Mouse (Mus musculus) forebrain, embryonic 13.5 days (tissue): ENCODE results near the gene Mgst2. TPM values are rescaled to one million over a fixed set of nuclear protein-coding genes. Genes with fewer than 3 reads are reported as not detected.

ENCODE experiments used
- ATAC-seq: fragments of 200-750 bp; cut with Nextera tagmentation; 2 replicates; pipeline ENCODE4 v1.8.0; 2017
- H3K27ac ChIP-seq: fragments of 300-500 bp; sonication (generic); 2 replicates; pipeline ENCODE4 v1.5.1; 2015; ENCODE audit warnings: inconsistent platforms, mild to moderate bottlenecking, moderate library complexity
- H3K27me3 ChIP-seq: fragments of 300-500 bp; sonication (generic); 2 replicates; pipeline ENCODE4 v1.6.1; 2015; ENCODE audit warnings: mild to moderate bottlenecking, inconsistent platforms
- H3K36me3 ChIP-seq: fragments of 300-500 bp; sonication (generic); 2 replicates; pipeline ENCODE4 v1.6.1; 2015; ENCODE audit warnings: mild to moderate bottlenecking, inconsistent platforms; ENCODE audit not compliant: poor library complexity, severe bottlenecking
- H3K4me1 ChIP-seq: fragments of 300-500 bp; sonication (generic); 2 replicates; pipeline ENCODE4 v1.6.1; 2015; ENCODE audit warnings: inconsistent platforms
- H3K4me2 ChIP-seq: fragments of 300-500 bp; sonication (generic); 2 replicates; pipeline ENCODE4 v1.6.1; 2015; ENCODE audit warnings: inconsistent platforms, mild to moderate bottlenecking, moderate library complexity
- H3K4me3 ChIP-seq: fragments of 300-500 bp; sonication (generic); 2 replicates; pipeline ENCODE4 v1.5.1; 2015; ENCODE audit warnings: mild to moderate bottlenecking, inconsistent platforms
- H3K9ac ChIP-seq: fragments of 300-500 bp; sonication (generic); 2 replicates; pipeline ENCODE4 v1.6.1; 2015; ENCODE audit warnings: mild to moderate bottlenecking, inconsistent platforms
- H3K9me3 ChIP-seq: fragments of 300-500 bp; sonication (generic); replicated peaks from 2 replicates; pipeline ENCODE4 v1.6.1; 2016; ENCODE audit warnings: inconsistent platforms
- WGBS: fragments of 180-500 bp; shearing (Covaris S2); methylation state at CpG from one replicate; pipeline ENCODE4 v1.1.7; 2015; 5-methylcytosine and 5-hydroxymethylcytosine counted together
- polyA plus RNA-seq: library from polyadenylated mRNA; unstranded; fragments of >200 nt; fragmentation: Nextera tagmentation; extraction: Ambion mirVana; gene quantifications from 2 replicates; pipeline ENCODE4 v1.2.1, GENCODE M21; 2015

Gene Mgst2
- polyA plus RNA-seq, 1 experiment from 2014 or later: 0.96 TPM

GRCm38 (mm10) chr3:51659415-51659814 is 745 bp upstream of the Mgst2 start:
- Histone ChIP-seq H3K4me2 (no peak overlapping the region), H3K4me1 (no peaks in the 10 kb centered on the region), H3K27ac (no peak overlapping the region), H3K9me3 (no peaks in the 10 kb centered on the region), H3K4me3 (no peak overlapping the region), H3K27me3 (no peaks in the 10 kb centered on the region), H3K36me3 (no peaks in the 10 kb centered on the region), H3K9ac (no peak overlapping the region)
- WGBS: 92% methylated on average over 5 of the region's 5 CpGs
- no peak for ATAC-seq

GRCm38 (mm10) chr3:51660821-51661276 is 689 bp downstream of the Mgst2 start:
- no peak for ATAC-seq
- 65% methylated on average over 3 of the region's 3 CpGs for WGBS
- H3K9ac ChIP-seq: no peak overlapping the region
- no peak overlapping the region for H3K27ac ChIP-seq
- no peak overlapping the region for H3K4me3 ChIP-seq
- no peak overlapping the region for H3K4me2 ChIP-seq
- no peaks in the 10 kb centered on the region for H3K27me3 ChIP-seq
- no peaks in the 10 kb centered on the region for H3K4me1 ChIP-seq
- no peaks in the 10 kb centered on the region for H3K9me3 ChIP-seq
- no peaks in the 10 kb centered on the region for H3K36me3 ChIP-seq

- ATAC-seq: no peak
- Histone ChIP-seq H3K27me3 (no peaks in the 10 kb centered on the region), H3K36me3 (no peaks in the 10 kb centered on the region), H3K9ac (no peak overlapping the region), H3K9me3 (no peaks in the 10 kb centered on the region), H3K4me2 (no peak overlapping the region), H3K4me1 (no peaks in the 10 kb centered on the region), H3K4me3 (no peak overlapping the region), H3K27ac (no peak overlapping the region)
- 72% methylated on average over 5 of the region's 5 CpGs for WGBS
Measured at GRCm38 (mm10) chr3:51661376-51661775, 1.2 kb downstream of the Mgst2 start.

- Histone ChIP-seq H3K4me1 (no peaks in the 10 kb centered on the region), H3K9ac (no peak overlapping the region), H3K4me3 (no peak overlapping the region), H3K4me2 (no peak overlapping the region), H3K27me3 (no peaks in the 10 kb centered on the region), H3K9me3 (no peaks in the 10 kb centered on the region), H3K27ac (no peak overlapping the region), H3K36me3 (no peaks in the 10 kb centered on the region)
- WGBS: 82% methylated on average over 11 of the region's 11 CpGs
- no peak for ATAC-seq
Measured at GRCm38 (mm10) chr3:51661880-51662550, 1.9 kb downstream of the Mgst2 start.

GRCm38 (mm10) chr3:51662557-51662956 is 2.4 kb downstream of the Mgst2 start:
- Histone ChIP-seq H3K27ac (no peak overlapping the region), H3K4me2 (no peak overlapping the region), H3K9me3 (no peaks in the 10 kb centered on the region), H3K4me1 (no peaks in the 10 kb centered on the region), H3K27me3 (no peaks in the 10 kb centered on the region), H3K9ac (no peak overlapping the region), H3K4me3 (no peak overlapping the region), H3K36me3 (no peaks in the 10 kb centered on the region)
- no peak for ATAC-seq
- 71% methylated on average over 6 of the region's 6 CpGs for WGBS

- H3K9ac ChIP-seq: no peak overlapping the region
- no peaks in the 10 kb centered on the region for H3K27me3 ChIP-seq
- 48% methylated on average over 2 of the region's 2 CpGs for WGBS
- H3K27ac ChIP-seq: no peak overlapping the region
- H3K4me1 ChIP-seq: no peaks in the 10 kb centered on the region
- no peaks in the 10 kb centered on the region for H3K36me3 ChIP-seq
- H3K4me2 ChIP-seq: no peak overlapping the region
- no peaks in the 10 kb centered on the region for H3K9me3 ChIP-seq
- no peak overlapping the region for H3K4me3 ChIP-seq
- no peak for ATAC-seq
Measured at GRCm38 (mm10) chr3:51668607-51669006, 8.4 kb downstream of the Mgst2 start.

GRCm38 (mm10) chr3:51670414-51671070 is 10.4 kb downstream of the Mgst2 start:
- ATAC-seq: no peak
- H3K9me3 ChIP-seq: no peaks in the 10 kb centered on the region
- no peak overlapping the region for H3K9ac ChIP-seq
- no peaks in the 10 kb centered on the region for H3K27me3 ChIP-seq
- no peaks in the 10 kb centered on the region for H3K4me1 ChIP-seq
- 74% methylated on average over 5 of the region's 5 CpGs for WGBS
- H3K4me2 ChIP-seq: no peak overlapping the region
- no peak overlapping the region for H3K4me3 ChIP-seq
- no peak overlapping the region for H3K27ac ChIP-seq
- H3K36me3 ChIP-seq: no peaks in the 10 kb centered on the region

- H3K27ac ChIP-seq: no peak overlapping the region
- H3K9me3 ChIP-seq: no peaks in the 10 kb centered on the region
- H3K4me2 ChIP-seq: no peak overlapping the region
- H3K9ac ChIP-seq: no peak overlapping the region
- no peaks in the 10 kb centered on the region for H3K27me3 ChIP-seq
- H3K36me3 ChIP-seq: no peaks in the 10 kb centered on the region
- no peak for ATAC-seq
- 89% methylated on average over 1 of the region's 1 CpGs for WGBS
- no peaks in the 10 kb centered on the region for H3K4me1 ChIP-seq
- no peak overlapping the region for H3K4me3 ChIP-seq
Measured at GRCm38 (mm10) chr3:51671071-51671469, 10.9 kb downstream of the Mgst2 start.

- no peak for ATAC-seq
- Histone ChIP-seq H3K4me1 (no peaks in the 10 kb centered on the region), H3K4me2 (no peak overlapping the region), H3K27ac (no peak overlapping the region), H3K4me3 (no peak overlapping the region), H3K36me3 (no peaks in the 10 kb centered on the region), H3K9me3 (no peaks in the 10 kb centered on the region), H3K27me3 (no peaks in the 10 kb centered on the region), H3K9ac (no peak overlapping the region)
- 60% methylated on average over 4 of the region's 4 CpGs for WGBS
Measured at GRCm38 (mm10) chr3:51672631-51673030, 12.5 kb downstream of the Mgst2 start.

- WGBS: 79% methylated on average over 21 of the region's 21 CpGs
- H3K27me3 ChIP-seq: no peaks in the 10 kb centered on the region
- H3K4me1 ChIP-seq: no peaks in the 10 kb centered on the region
- H3K4me2 ChIP-seq: no peak overlapping the region
- H3K9me3 ChIP-seq: no peaks in the 10 kb centered on the region
- H3K27ac ChIP-seq: no peak overlapping the region
- no peaks in the 10 kb centered on the region for H3K36me3 ChIP-seq
- no peak for ATAC-seq
- no peak overlapping the region for H3K9ac ChIP-seq
- no peak overlapping the region for H3K4me3 ChIP-seq
Measured at GRCm38 (mm10) chr3:51673408-51674086, 13.4 kb downstream of the Mgst2 start.

- Histone ChIP-seq H3K27ac (no peak overlapping the region), H3K4me3 (no peak overlapping the region), H3K4me2 (no peak overlapping the region), H3K36me3 (no peaks in the 10 kb centered on the region), H3K9me3 (no peaks in the 10 kb centered on the region), H3K9ac (no peak overlapping the region), H3K4me1 (no peaks in the 10 kb centered on the region), H3K27me3 (no peaks in the 10 kb centered on the region)
- no peak for ATAC-seq
- WGBS: 84% methylated on average over 3 of the region's 3 CpGs
Measured at GRCm38 (mm10) chr3:51674963-51675362, 14.8 kb downstream of the Mgst2 start.

GRCm38 (mm10) chr3:51685539-51685938 is 25.4 kb downstream of the Mgst2 start:
- H3K27ac ChIP-seq: no peak overlapping the region
- H3K27me3 ChIP-seq: no peaks in the 10 kb centered on the region
- 94% methylated on average over 6 of the region's 6 CpGs for WGBS
- no peak overlapping the region for H3K4me3 ChIP-seq
- H3K9me3 ChIP-seq: no peaks in the 10 kb centered on the region
- ATAC-seq: no peak
- H3K4me1 ChIP-seq: no peaks in the 10 kb centered on the region
- peaks cover 25% of the 10 kb centered on the region for H3K36me3 ChIP-seq
- no peak overlapping the region for H3K9ac ChIP-seq
- no peak overlapping the region for H3K4me2 ChIP-seq
